Mouse (Mus musculus) subcutaneous adipose tissue, adult 2 months (tissue): ENCODE measurements around the gene Prokr1. TPM values are rescaled to one million over a fixed set of nuclear protein-coding genes. Genes with fewer than 3 reads are reported as not detected.

Experiments used
- polyA plus RNA-seq: library from polyadenylated mRNA; depleted of rRNA; stranded (reverse); fragments of >200 nt; gene quantifications from 2 replicates; pipeline ENCODE4 v1.2.3, GENCODE M21; 2012; ENCODE audit warnings: low replicate concordance; rRNA removed

The Prokr1 gene
- 0.64 and 4.4 TPM in 2 replicates for polyA plus RNA-seq

GRCm38 (mm10) chr6:87590394-87591281 is at the start of gene Prokr1:
Prokr1 (minus strand) TSS chr6:87590743.

GRCm38 (mm10) chr6:87532953-87533710 is 57.4 kb downstream of the Prokr1 start, which contains the start of gene Arhgap25:
Arhgap25 (minus strand) TSS chr6:87533259.

Other genes with a start within 250 kb of the Prokr1 start
- 0.24 TPM in 1 of 2 replicates, not detected in the other for gene Gkn1, start 239.8 kb downstream of the Prokr1 start, polyA plus RNA-seq
- 0.27 TPM in 1 of 2 replicates, not detected in the other for gene Gkn2, start 217.4 kb downstream of the Prokr1 start, polyA plus RNA-seq
- 9.4 and 11.7 TPM in 2 replicates for gene Gkn3, start 201.8 kb downstream of the Prokr1 start, polyA plus RNA-seq
- gene Bmp10, start 161.7 kb downstream of the Prokr1 start, polyA plus RNA-seq, result 0.03 TPM in 1 of 2 replicates, not detected in the other
- gene Arhgap25, start 57.5 kb downstream of the Prokr1 start, polyA plus RNA-seq, result 4.2 and 5.0 TPM in 2 replicates
- 4.2 and 8.2 TPM in 2 replicates for gene Aplf, start 81.5 kb upstream of the Prokr1 start, polyA plus RNA-seq
- 4.4 and 10.0 TPM in 2 replicates for gene Efcc1, start 140.1 kb upstream of the Prokr1 start, polyA plus RNA-seq
- 0.24 and 0.37 TPM in 2 replicates for gene Gp9, start 187.3 kb upstream of the Prokr1 start, polyA plus RNA-seq
- 32.2 and 82.0 TPM in 2 replicates for gene Rab43, start 221.4 kb upstream of the Prokr1 start, polyA plus RNA-seq
- gene Gm45140, start 245.1 kb upstream of the Prokr1 start, polyA plus RNA-seq, result 0.96 TPM in 2 replicates
- 19.5 and 37.6 TPM in 2 replicates for gene Isy1, start 248.1 kb upstream of the Prokr1 start, polyA plus RNA-seq